Mouse (Mus musculus): ENCODE results near the gene Pde4d.

DNA sequence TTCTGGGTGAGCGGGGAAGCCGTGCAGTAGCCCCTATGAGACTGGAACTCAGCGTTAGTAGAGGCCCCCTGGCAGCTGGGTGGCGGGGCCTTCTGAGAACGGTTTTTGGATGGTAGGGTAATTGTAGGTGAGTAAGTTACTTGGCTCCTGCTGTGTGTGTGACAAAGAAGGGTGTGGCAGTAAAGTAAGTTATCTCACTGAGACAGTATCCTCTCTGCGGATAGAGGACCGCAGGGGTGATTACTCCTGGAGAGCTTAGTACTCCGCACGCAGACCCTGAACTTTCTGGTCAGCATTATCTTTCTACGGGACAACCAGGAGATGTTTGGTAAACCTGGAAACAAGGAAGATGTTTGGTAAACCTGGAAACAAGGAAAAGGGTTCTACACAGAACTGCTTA is 1233.3 kb downstream of the Pde4d start:
- no peak for TF ChIP-seq CTCF (IDR thresholded peaks at IDR 0.05; ENCODE audit: insufficient read depth, low read depth, low read length)
- TF ChIP-seq POLR2A (IDR thresholded peaks at IDR 0.05; ENCODE audit: insufficient read depth, low read depth, low read length) = no peak
